Mouse (Mus musculus) stomach, postnatal 0 days (tissue): ENCODE results near the gene Slc25a33. TPM values are rescaled to one million over a fixed set of nuclear protein-coding genes. Genes with fewer than 3 reads are reported as not detected.

Source experiments
- ATAC-seq: fragments of 200-750 bp; cut with Nextera tagmentation; 2 replicates; pipeline ENCODE4 v1.8.0; 2017; ENCODE audit not compliant: low FRiP score, low TSS enrichment
- DNase-seq: peaks from one replicate; pipeline ENCODE4 v3.0.0-alpha.2; 2016; ENCODE audit warnings: low spot score
- H3K27ac ChIP-seq: fragments of 300-500 bp; sonication (generic); replicated peaks from 2 replicates; pipeline ENCODE4 v1.5.1; 2014; ENCODE audit warnings: mild to moderate bottlenecking, control low read depth
- H3K27me3 ChIP-seq: fragments of 300-500 bp; sonication (generic); 2 replicates; pipeline ENCODE4 v1.6.1; 2014; ENCODE audit warnings: low read length; ENCODE audit not compliant: control insufficient read depth, insufficient read depth
- H3K36me3 ChIP-seq: fragments of 300-500 bp; sonication (generic); 2 replicates; pipeline ENCODE4 v1.6.1; 2014; ENCODE audit warnings: low read length, mixed read lengths; ENCODE audit not compliant: control insufficient read depth, insufficient read depth
- H3K4me1 ChIP-seq: fragments of 300-500 bp; sonication (generic); replicated peaks from 2 replicates; pipeline ENCODE4 v1.6.1; 2014; ENCODE audit warnings: antibody characterized with exemption; ENCODE audit not compliant: control insufficient read depth, insufficient read depth
- H3K4me2 ChIP-seq: fragments of 300-500 bp; sonication (generic); replicated peaks from 2 replicates; pipeline ENCODE4 v1.6.1; 2014; ENCODE audit warnings: low read depth, mild to moderate bottlenecking, control low read depth, moderate library complexity
- H3K4me3 ChIP-seq: fragments of 300-500 bp; sonication (generic); 2 replicates; pipeline ENCODE4 v1.5.1; 2014; ENCODE audit warnings: low read depth, low read length, control low read depth
- H3K9ac ChIP-seq: fragments of 300-500 bp; sonication (generic); 2 replicates; pipeline ENCODE4 v1.6.1; 2014; ENCODE audit warnings: mild to moderate bottlenecking, low read length, control low read depth, mixed read lengths
- H3K9me3 ChIP-seq: fragments of 300-500 bp; sonication (generic); 2 replicates; pipeline ENCODE4 v1.6.1; 2016; ENCODE audit warnings: low read length; ENCODE audit not compliant: control insufficient read depth
- CTCF ChIP-seq: IDR thresholded peaks from 2 replicates; pipeline ENCODE4 v1.5.1; 2016; ENCODE audit warnings: antibody characterized with exemption, low read depth, mild to moderate bottlenecking, moderate library complexity
- EP300 ChIP-seq: optimal IDR thresholded peaks from 2 replicates; pipeline ENCODE3; 2016; ENCODE audit warnings: antibody characterized with exemption
- WGBS: fragments of 180-500 bp; shearing (Covaris S2); extraction: QIAGEN DNeasy Blood & Tissue Kit; methylation state at CpG from one replicate; pipeline ENCODE4 v1.1.7; 2014; 5-methylcytosine and 5-hydroxymethylcytosine counted together
- polyA plus RNA-seq: library from polyadenylated mRNA; unstranded; fragments of >200 nt; fragmentation: Nextera tagmentation; extraction: Ambion mirVana; gene quantifications from 2 replicates; pipeline ENCODE4 v1.2.1, GENCODE M21; 2015

The Slc25a33 gene
- polyA plus RNA-seq, 1 experiment from 2014 or later: 21.7 TPM

GRCm38 (mm10) chr4:149793156-149794009 lies 19.3 kb upstream of the Slc25a33 start:
- DNase-seq (peak; percentile 74), ATAC-seq (peak; percentile 2; the same call in 1 of the 2 replicates)
- peaks cover 3% of the 10 kb centered on the region; the same call in 1 of the 2 replicates for H3K4me1 ChIP-seq
- no peaks in the 10 kb centered on the region for H3K9me3 ChIP-seq
- TF ChIP-seq CTCF: peak; percentile 80
- no peak for TF ChIP-seq EP300
- WGBS: 36% methylated on average over 13 of the region's 13 CpGs
- H3K9ac ChIP-seq: no peak overlapping the region
- no peak overlapping the region for H3K4me3 ChIP-seq
- no peak overlapping the region for H3K27ac ChIP-seq
- no peaks in the 10 kb centered on the region for H3K36me3 ChIP-seq
- H3K27me3 ChIP-seq: no peaks in the 10 kb centered on the region
- H3K4me2 ChIP-seq: no peak overlapping the region

DNA sequence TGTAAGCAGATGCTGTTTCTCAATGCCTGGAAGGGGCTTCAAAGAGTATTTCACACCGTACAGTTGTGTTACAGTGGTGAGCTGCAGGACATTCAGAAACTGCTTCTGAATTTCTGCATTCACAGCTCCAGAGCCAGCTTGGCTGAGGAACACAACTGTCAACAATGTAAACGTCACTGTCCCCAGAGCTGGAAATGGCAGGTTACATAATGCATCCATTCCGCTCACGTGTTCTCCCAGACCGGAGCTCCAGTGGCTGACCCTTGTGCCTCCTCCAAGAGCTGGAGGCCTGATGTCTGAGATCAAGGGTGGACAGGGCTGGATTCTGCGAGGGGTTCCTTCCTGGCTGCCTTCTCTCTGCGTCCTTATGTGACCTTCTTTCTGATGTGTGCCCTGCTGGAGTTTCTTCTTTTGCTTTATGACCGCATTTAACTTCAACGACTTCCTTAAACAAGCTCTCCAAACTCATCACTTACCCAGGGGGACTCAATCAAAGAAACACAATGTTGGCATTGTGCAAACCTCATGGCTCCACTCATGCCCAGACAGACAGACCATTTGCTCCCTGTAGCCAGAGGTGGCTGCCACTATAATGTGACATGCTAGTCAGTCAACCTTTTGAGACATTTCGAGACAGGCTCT lies 18.2 kb upstream of the Slc25a33 start:
- TF ChIP-seq CTCF: no peak
- no peak for TF ChIP-seq EP300

GRCm38 (mm10) chr4:149791470-149791869 lies 17.4 kb upstream of the Slc25a33 start:
- H3K9me3 ChIP-seq: no peaks in the 10 kb centered on the region
- no peaks in the 10 kb centered on the region for H3K36me3 ChIP-seq
- peak overlapping the region; percentile 24; the same call in 1 of the 2 replicates for H3K27ac ChIP-seq
- no peak overlapping the region for H3K9ac ChIP-seq
- no peak for ATAC-seq
- no peak overlapping the region for H3K4me3 ChIP-seq
- TF ChIP-seq EP300 (no peak), CTCF (no peak)
- H3K4me1 ChIP-seq: peaks cover 3% of the 10 kb centered on the region; the same call in 1 of the 2 replicates
- no peak for DNase-seq
- H3K4me2 ChIP-seq: no peak overlapping the region
- WGBS: 64% methylated on average over 4 of the region's 4 CpGs
- no peaks in the 10 kb centered on the region for H3K27me3 ChIP-seq

More for the DNA sequence above, 18.2 kb upstream of the Slc25a33 start:
- Histone ChIP-seq H3K4me3 (no peak overlapping the region), H3K27me3 (no peaks in the 10 kb centered on the region), H3K9me3 (no peaks in the 10 kb centered on the region), H3K36me3 (no peaks in the 10 kb centered on the region), H3K4me2 (no peak overlapping the region), H3K4me1 (peaks cover 3% of the 10 kb centered on the region; the same call in 1 of the 2 replicates), H3K9ac (no peak overlapping the region), H3K27ac (peak overlapping the region; percentile 65)
- DNase-seq: peak; percentile 59
- ATAC-seq: peak; percentile 25; the same call in 1 of the 2 replicates
- 43% methylated on average over 10 of the region's 10 CpGs for whole genome bisulfite sequencing

- Histone ChIP-seq H3K9me3 (no peaks in the 10 kb centered on the region), H3K27me3 (no peaks in the 10 kb centered on the region), H3K4me3 (no peak overlapping the region), H3K9ac (no peak overlapping the region), H3K4me2 (no peak overlapping the region), H3K36me3 (no peaks in the 10 kb centered on the region), H3K4me1 (peaks cover 3% of the 10 kb centered on the region; the same call in 1 of the 2 replicates), H3K27ac (peak overlapping the region; percentile 82)
- no peak for TF ChIP-seq CTCF
- no peak for TF ChIP-seq EP300
- ATAC-seq: peak; percentile 83
- 61% methylated on average over 2 of the region's 2 CpGs for whole genome bisulfite sequencing
- peak; percentile 89 for DNase-seq
Observed at GRCm38 (mm10) chr4:149790969-149791368, 16.9 kb upstream of the Slc25a33 start.

GRCm38 (mm10) chr4:149790546-149790945 lies 16.5 kb upstream of the Slc25a33 start:
- ATAC-seq (peak; percentile 21; the same call in 1 of the 2 replicates), DNase-seq (peak; percentile 29)
- no peaks in the 10 kb centered on the region for H3K9me3 ChIP-seq
- H3K4me2 ChIP-seq: no peak overlapping the region
- peak overlapping the region; percentile 82 for H3K27ac ChIP-seq
- TF ChIP-seq EP300: no peak
- TF ChIP-seq CTCF: no peak
- no peak overlapping the region for H3K9ac ChIP-seq
- WGBS: 52% methylated on average over 4 of the region's 4 CpGs
- H3K4me3 ChIP-seq: no peak overlapping the region
- H3K36me3 ChIP-seq: no peaks in the 10 kb centered on the region
- H3K4me1 ChIP-seq: peaks cover 3% of the 10 kb centered on the region; the same call in 1 of the 2 replicates
- no peaks in the 10 kb centered on the region for H3K27me3 ChIP-seq
